Mouse (Mus musculus) megakaryocyte, embryonic 14.5 days (primary cell): ENCODE results near the gene Miip.

Source experiments
- FLI1 ChIP-seq: IDR thresholded peaks from 2 replicates; pipeline ENCODE4 v1.6.1; 2012; ENCODE audit warnings: low read length, inconsistent platforms, mixed read lengths
- GATA1 ChIP-seq: IDR thresholded peaks from 3 replicates; pipeline ENCODE4 v1.6.1; 2012; ENCODE audit warnings: mixed read lengths, low read length, inconsistent platforms, borderline replicate concordance

- no peak for TF ChIP-seq GATA1
- no peak for TF ChIP-seq FLI1
These were observed 9.9 kb upstream of the Miip start for GRCm38 (mm10) chr4:147878537-147878936.
